Mouse (Mus musculus) neural tube, embryonic 11.5 days (tissue): ENCODE results near the gene Olfr60. TPM values are rescaled to one million over a fixed set of nuclear protein-coding genes. Genes with fewer than 3 reads are reported as not detected.

ENCODE experiments used
- ATAC-seq: fragments of 200-750 bp; cut with Nextera tagmentation; 2 replicates; pipeline ENCODE4 v1.8.0; 2017; ENCODE audit warnings: moderate number of reproducible peaks, mild to moderate bottlenecking, moderate TSS enrichment, moderate library complexity; ENCODE audit not compliant: insufficient read depth, low FRiP score, low TSS enrichment
- DNase-seq: peaks from one replicate; pipeline ENCODE4 v3.0.0-alpha.2; 2015; ENCODE audit warnings: low spot score
- H3K27ac ChIP-seq: fragments of 300-500 bp; sonication (generic); 2 replicates; pipeline ENCODE4 v1.5.1; 2014; ENCODE audit warnings: low read depth, mild to moderate bottlenecking, low read length
- H3K27me3 ChIP-seq: fragments of 300-500 bp; sonication (generic); 2 replicates; pipeline ENCODE4 v1.6.1; 2014; ENCODE audit warnings: mild to moderate bottlenecking, low read length, mixed read lengths; ENCODE audit not compliant: control insufficient read depth, insufficient read depth
- H3K36me3 ChIP-seq: fragments of 300-500 bp; sonication (generic); 2 replicates; pipeline ENCODE4 v1.6.1; 2014; ENCODE audit warnings: mild to moderate bottlenecking, low read length, moderate library complexity, mixed read lengths; ENCODE audit not compliant: control insufficient read depth, insufficient read depth
- H3K4me1 ChIP-seq: fragments of 300-500 bp; sonication (generic); 2 replicates; pipeline ENCODE4 v1.6.1; 2014; ENCODE audit warnings: low read length, mixed read lengths; ENCODE audit not compliant: control insufficient read depth, insufficient read depth
- H3K4me2 ChIP-seq: fragments of 300-500 bp; sonication (generic); 2 replicates; pipeline ENCODE4 v1.6.1; 2014; ENCODE audit warnings: low read depth, mild to moderate bottlenecking, moderate library complexity
- H3K4me3 ChIP-seq: fragments of 300-500 bp; sonication (generic); 2 replicates; pipeline ENCODE4 v1.5.1; 2014; ENCODE audit warnings: low read depth, low read length
- H3K9ac ChIP-seq: fragments of 300-500 bp; sonication (generic); 2 replicates; pipeline ENCODE4 v1.6.1; 2014; ENCODE audit warnings: mild to moderate bottlenecking, low read length
- H3K9me3 ChIP-seq: fragments of 300-500 bp; sonication (generic); 2 replicates; pipeline ENCODE4 v1.6.1; 2016; ENCODE audit warnings: low read length; ENCODE audit not compliant: control insufficient read depth
- WGBS: fragments of 180-500 bp; shearing (Covaris S2); extraction: QIAGEN DNeasy Blood & Tissue Kit; methylation state at CpG from one replicate; pipeline ENCODE4 v1.1.7; 2014; 5-methylcytosine and 5-hydroxymethylcytosine counted together
- polyA plus RNA-seq: library from polyadenylated mRNA; unstranded; fragments of >200 nt; fragmentation: Nextera tagmentation; extraction: Ambion mirVana; gene quantifications from 2 replicates; pipeline ENCODE4 v1.2.1, GENCODE M21; 2014

Olfr60 gene
- polyA plus RNA-seq = not detected in 2 replicates

DNA sequence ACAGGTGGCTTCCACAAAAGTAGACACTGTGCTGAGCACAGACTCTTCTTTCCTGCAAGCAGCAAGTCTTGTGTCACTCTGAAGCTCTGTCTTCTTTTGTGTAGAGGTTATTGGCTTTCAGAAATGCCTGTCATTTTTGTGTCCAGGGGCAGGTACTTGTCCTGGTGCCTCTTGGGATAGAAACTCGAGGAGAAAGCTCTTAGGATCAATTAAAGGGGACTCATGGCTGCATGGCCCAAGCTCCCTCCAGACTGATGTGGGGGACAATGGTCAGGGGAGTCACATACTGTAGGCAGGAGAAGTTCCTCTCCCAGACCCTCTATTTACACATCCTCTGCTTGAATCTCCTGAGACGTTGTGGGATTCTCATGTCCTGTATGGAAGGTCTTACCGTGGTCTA lies at the start of gene Olfr60:
Olfr60 (minus strand) TSS at position 101 of the 400 bp plus-strand sequence.
- Histone ChIP-seq H3K27me3 (no peaks in the 10 kb centered on the region), H3K36me3 (no peaks in the 10 kb centered on the region), H3K4me1 (no peaks in the 10 kb centered on the region), H3K27ac (no peak within 1 kb of the TSS), H3K9me3 (no peaks in the 10 kb centered on the region), H3K4me3 (no peak within 1 kb of the TSS), H3K9ac (no peak within 1 kb of the TSS), H3K4me2 (no peak within 1 kb of the TSS)
- no peak for ATAC-seq
- no peak for DNase-seq
- 78% methylated on average over 3 of the region's 3 CpGs for WGBS

DNA sequence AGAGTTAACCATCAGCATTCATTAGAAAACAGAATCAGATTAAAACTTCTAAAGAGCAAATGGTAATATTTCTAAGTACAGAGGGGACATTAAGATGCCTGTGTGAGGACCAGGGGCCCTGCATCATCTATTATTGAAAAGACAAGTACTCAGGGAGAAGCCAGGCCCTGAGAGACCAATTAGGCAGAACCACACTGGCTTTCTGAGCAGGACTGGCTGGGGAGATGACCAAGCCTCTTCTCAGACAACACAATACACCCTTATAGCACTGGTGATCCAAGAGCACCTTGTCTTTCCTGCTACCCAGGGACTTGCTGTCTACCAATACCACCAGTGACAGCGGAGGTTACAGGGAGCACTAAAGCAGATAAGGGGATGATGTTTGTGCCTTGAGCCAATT lies 41.3 kb upstream of the Olfr60 start, which contains the start of gene Olfr531:
Olfr531 (minus strand) TSS at position 101 of the 400 bp plus-strand sequence.
- Histone ChIP-seq H3K4me1 (no peaks in the 10 kb centered on the region), H3K36me3 (no peaks in the 10 kb centered on the region), H3K9me3 (no peaks in the 10 kb centered on the region), H3K4me3 (no peak within 1 kb of the TSS), H3K27ac (no peak within 1 kb of the TSS), H3K9ac (no peak within 1 kb of the TSS), H3K4me2 (no peak within 1 kb of the TSS), H3K27me3 (no peaks in the 10 kb centered on the region)
- no peak for ATAC-seq
- no peak for DNase-seq
- 75% methylated on average over 1 of the region's 1 CpGs for WGBS

DNA sequence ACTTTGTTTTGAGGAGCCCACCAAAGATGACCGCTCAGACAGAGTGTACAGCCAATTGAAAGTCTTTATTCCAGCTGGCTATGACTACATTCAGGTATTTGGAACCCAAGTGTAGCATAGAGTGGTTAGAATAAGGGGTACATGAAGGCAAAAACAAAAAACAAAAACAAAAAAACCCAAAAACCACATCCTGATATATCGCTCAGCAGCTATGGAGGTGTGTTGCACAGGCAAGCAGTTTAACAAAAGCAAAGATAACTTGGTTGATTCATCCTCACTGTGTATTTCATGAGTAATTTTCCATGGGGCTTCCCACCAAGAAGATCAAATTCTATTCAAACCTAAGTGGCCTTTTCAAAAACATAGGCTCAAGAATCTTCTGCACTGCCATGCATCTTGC lies 15.4 kb upstream of the Olfr60 start:
- no peak for ATAC-seq
- Histone ChIP-seq H3K4me1 (no peaks in the 10 kb centered on the region), H3K9me3 (no peaks in the 10 kb centered on the region), H3K36me3 (no peaks in the 10 kb centered on the region), H3K4me3 (no peak overlapping the region), H3K27me3 (no peaks in the 10 kb centered on the region), H3K9ac (no peak overlapping the region), H3K27ac (no peak overlapping the region), H3K4me2 (no peak overlapping the region)
- no peak for DNase-seq
- WGBS = 94% methylated on average over 2 of the region's 2 CpGs

DNA sequence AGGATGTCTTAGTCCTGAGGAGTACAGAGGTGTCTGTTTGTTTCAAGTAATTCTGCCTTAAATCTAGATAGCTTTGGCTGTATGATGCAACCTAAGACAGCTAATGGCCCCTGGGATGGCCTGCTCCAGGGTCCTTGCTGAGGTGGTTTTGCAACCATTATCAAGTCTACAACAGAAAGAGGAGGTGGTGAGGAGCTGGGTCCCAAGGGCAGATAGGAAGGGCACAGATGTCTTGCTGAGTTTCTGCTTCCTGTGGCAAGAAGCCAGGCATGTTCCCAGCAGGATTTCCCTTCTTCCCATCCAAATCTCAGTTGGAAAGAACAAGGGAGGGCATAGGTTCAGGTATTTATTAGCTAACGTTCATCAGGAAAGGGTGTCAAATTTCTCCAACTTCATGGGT lies 14.8 kb upstream of the Olfr60 start, which contains the start of gene Olfr530:
Olfr530 (minus strand) TSS at position 101 of the 400 bp plus-strand sequence.
- WGBS = 43% methylated on average over 1 of the region's 1 CpGs
- no peak for ATAC-seq

DNA sequence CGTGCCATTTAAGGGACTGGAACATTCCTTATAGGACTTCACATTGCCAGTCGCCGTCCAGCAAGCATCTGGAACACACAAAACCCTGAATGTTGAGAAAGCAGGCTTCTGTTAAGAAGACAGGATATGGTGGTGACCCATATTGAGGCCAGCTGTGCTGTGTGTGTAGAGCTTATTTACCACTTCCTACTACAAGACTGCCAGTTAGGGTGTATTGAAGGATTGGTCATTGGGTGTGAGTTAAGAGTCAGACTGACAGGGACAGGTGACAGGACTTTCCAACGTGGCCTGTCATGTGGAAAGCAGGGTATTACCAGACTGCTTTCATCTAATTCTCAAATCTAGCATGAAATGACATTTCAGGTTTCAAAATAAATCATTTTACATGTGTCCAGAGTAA lies 12.8 kb upstream of the Olfr60 start:
- Histone ChIP-seq H3K27me3 (no peaks in the 10 kb centered on the region), H3K9me3 (no peaks in the 10 kb centered on the region), H3K9ac (no peak overlapping the region), H3K4me3 (no peak overlapping the region), H3K4me2 (no peak overlapping the region), H3K4me1 (no peaks in the 10 kb centered on the region), H3K27ac (no peak overlapping the region), H3K36me3 (no peaks in the 10 kb centered on the region)
- 84% methylated on average over 4 of the region's 4 CpGs for WGBS
- no peak for DNase-seq
- no peak for ATAC-seq

More for the DNA sequence above, 14.8 kb upstream of the Olfr60 start, which contains the start of gene Olfr530:
- Histone ChIP-seq H3K27me3 (no peaks in the 10 kb centered on the region), H3K9ac (no peak within 1 kb of the TSS), H3K27ac (no peak within 1 kb of the TSS), H3K4me3 (no peak within 1 kb of the TSS), H3K4me1 (no peaks in the 10 kb centered on the region), H3K4me2 (no peak within 1 kb of the TSS), H3K9me3 (no peaks in the 10 kb centered on the region), H3K36me3 (no peaks in the 10 kb centered on the region)
- no peak for DNase-seq

DNA sequence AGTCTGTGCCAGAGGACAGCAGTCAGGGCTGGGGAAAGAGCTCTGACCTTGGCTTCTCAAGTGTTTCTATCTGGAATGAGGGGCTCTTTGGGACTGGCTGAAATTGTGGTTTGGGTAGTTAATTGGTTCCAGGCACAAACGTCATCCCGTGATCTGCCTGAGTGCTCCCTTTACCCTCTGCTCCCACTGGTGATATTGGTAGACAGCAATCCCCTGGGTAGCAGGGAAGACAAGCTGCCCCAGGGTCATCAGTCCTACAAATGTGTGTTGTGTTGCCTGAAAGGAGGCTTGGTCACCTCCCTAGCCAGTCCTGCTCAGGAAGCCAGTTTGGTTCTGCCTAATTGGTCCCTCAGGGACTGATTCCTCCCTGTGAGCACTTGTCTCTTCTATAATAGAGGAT lies 27.8 kb downstream of the Olfr60 start, which contains the start of gene Olfr527:
Olfr527 (plus strand) TSS at position 301 of the 400 bp plus-strand sequence.
- H3K4me1 ChIP-seq = no peaks in the 10 kb centered on the region
- H3K27ac ChIP-seq = no peak within 1 kb of the TSS
- no peak for ATAC-seq
- no peak within 1 kb of the TSS for H3K4me3 ChIP-seq
- no peaks in the 10 kb centered on the region for H3K27me3 ChIP-seq
- no peak for DNase-seq
- no peak within 1 kb of the TSS for H3K9ac ChIP-seq
- H3K36me3 ChIP-seq = no peaks in the 10 kb centered on the region
- no peak within 1 kb of the TSS for H3K4me2 ChIP-seq
- no peaks in the 10 kb centered on the region for H3K9me3 ChIP-seq
- WGBS = 77% methylated on average over 2 of the region's 2 CpGs

DNA sequence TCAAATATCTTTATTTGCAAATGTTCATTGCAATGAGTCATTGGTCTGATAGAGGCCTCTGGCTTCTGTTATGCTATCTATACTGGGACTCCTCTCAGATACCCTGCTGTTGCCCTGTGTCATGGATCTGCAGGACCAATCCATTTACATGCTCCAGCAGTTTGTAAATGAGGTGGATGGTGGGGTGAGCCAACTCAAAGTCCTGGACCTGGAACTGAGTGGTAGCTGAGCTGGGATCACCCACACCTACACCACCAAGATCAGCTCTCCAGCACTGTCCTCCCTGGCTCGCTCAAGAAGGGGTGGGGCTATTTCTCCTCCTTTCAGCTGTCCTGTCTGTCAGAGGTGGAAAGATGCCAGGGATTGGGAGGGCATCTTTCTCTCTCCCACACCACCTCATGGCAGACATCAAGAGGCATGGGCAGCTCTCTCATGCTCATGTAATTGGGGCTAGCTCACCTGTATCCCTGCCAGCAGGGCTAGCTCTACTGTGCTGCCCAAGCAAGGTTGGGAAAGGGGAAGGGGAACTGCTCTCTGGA lies 31.6 kb downstream of the Olfr60 start:
- Histone ChIP-seq H3K9ac (no peak overlapping the region), H3K9me3 (no peaks in the 10 kb centered on the region), H3K36me3 (no peaks in the 10 kb centered on the region), H3K4me2 (no peak overlapping the region), H3K4me3 (no peak overlapping the region), H3K27ac (no peak overlapping the region), H3K27me3 (no peaks in the 10 kb centered on the region), H3K4me1 (no peaks in the 10 kb centered on the region)
- DNase-seq (no peak), ATAC-seq (no peak)
- 53% methylated on average over 1 of the region's 1 CpGs for WGBS

DNA sequence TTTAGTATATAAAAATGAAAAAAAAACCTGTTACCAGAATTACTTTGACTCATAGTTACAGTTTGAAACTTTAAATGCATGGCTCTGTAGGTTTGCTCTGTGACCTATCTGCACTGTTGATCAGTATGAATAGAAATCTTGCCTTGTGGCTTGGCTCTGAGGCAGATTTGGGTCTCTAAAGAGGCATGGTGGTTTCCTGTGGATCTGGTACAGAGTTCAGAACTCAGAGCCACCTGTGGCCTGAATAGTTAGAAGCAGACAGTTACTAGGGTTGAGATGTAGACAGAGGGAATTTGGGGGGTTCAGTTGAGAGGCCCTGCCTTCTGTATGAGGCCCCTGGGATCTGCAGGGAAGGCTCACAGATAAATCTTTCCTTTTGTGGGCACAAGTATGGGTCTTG lies 40.3 kb downstream of the Olfr60 start:
- Histone ChIP-seq H3K36me3 (no peaks in the 10 kb centered on the region), H3K9ac (no peak overlapping the region), H3K27me3 (no peaks in the 10 kb centered on the region), H3K4me3 (no peak overlapping the region), H3K9me3 (no peaks in the 10 kb centered on the region), H3K27ac (no peak overlapping the region), H3K4me2 (no peak overlapping the region), H3K4me1 (no peaks in the 10 kb centered on the region)
- ATAC-seq (no peak), DNase-seq (no peak)

DNA sequence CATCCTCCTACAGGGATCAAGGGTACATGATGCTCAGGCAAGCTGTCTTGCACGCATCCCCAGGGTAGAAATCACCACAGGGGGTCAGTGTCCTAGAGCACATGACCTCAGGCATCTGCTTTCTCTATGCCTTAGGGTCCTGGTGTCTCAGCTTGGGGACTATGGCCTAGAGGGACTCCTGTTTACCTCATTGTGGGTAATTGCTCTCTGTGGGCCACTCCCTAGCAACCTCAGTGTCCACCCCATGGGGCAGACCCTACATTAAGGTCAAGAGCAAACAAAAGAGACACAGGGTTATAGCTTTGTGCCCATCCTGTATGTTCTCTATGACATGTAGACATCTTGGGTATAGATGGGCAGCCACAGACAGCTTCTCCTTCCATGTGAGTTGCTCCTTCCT lies 40.9 kb downstream of the Olfr60 start, which contains the start of gene Olfr525:
Olfr525 (plus strand) TSS at position 301 of the 400 bp plus-strand sequence.
- DNase-seq (no peak), ATAC-seq (no peak)
- Histone ChIP-seq H3K9ac (no peak within 1 kb of the TSS), H3K4me1 (no peaks in the 10 kb centered on the region), H3K9me3 (no peaks in the 10 kb centered on the region), H3K27me3 (no peaks in the 10 kb centered on the region), H3K36me3 (no peaks in the 10 kb centered on the region), H3K4me3 (no peak within 1 kb of the TSS), H3K27ac (no peak within 1 kb of the TSS), H3K4me2 (no peak within 1 kb of the TSS)
- 59% methylated on average over 1 of the region's 1 CpGs for WGBS
